Mouse (Mus musculus) liver, postnatal 0 days (tissue): Measurements from ENCODE around the gene Trpc4ap. TPM values are rescaled to one million over a fixed set of nuclear protein-coding genes. Genes with fewer than 3 reads are reported as not detected.

ENCODE experiments used
- ATAC-seq: fragments of 200-750 bp; cut with Nextera tagmentation; 2 replicates; pipeline ENCODE4 v1.8.0; 2017; ENCODE audit warnings: mild to moderate bottlenecking, moderate library complexity
- DNase-seq: peaks from one replicate; pipeline ENCODE4 v3.0.0-alpha.2; 2016
- H3K27ac ChIP-seq: fragments of 300-500 bp; sonication (generic); 2 replicates; pipeline ENCODE4 v1.5.1; 2014; ENCODE audit warnings: antibody characterized with exemption, moderate library complexity, mild to moderate bottlenecking, low read depth
- H3K27me3 ChIP-seq: fragments of 300-500 bp; sonication (generic); 2 replicates; pipeline ENCODE4 v1.6.1; 2014; ENCODE audit warnings: low read length, control low read depth, mixed read lengths; ENCODE audit not compliant: insufficient read depth
- H3K36me3 ChIP-seq: fragments of 300-500 bp; sonication (generic); replicated peaks from 2 replicates; pipeline ENCODE4 v1.6.1; 2014; ENCODE audit warnings: mild to moderate bottlenecking, control low read depth, low read length, moderate library complexity, mixed read lengths; ENCODE audit not compliant: insufficient read depth
- H3K4me1 ChIP-seq: fragments of 300-500 bp; sonication (generic); 2 replicates; pipeline ENCODE4 v1.6.1; 2014; ENCODE audit warnings: antibody characterized with exemption, mild to moderate bottlenecking, control low read depth; ENCODE audit not compliant: insufficient read depth
- H3K4me2 ChIP-seq: fragments of 300-500 bp; sonication (generic); 2 replicates; pipeline ENCODE4 v1.6.1; 2014; ENCODE audit warnings: low read depth, mild to moderate bottlenecking, low read length, moderate library complexity, mixed read lengths
- H3K4me3 ChIP-seq: fragments of 300-500 bp; sonication (generic); 2 replicates; pipeline ENCODE4 v1.5.1; 2014; ENCODE audit warnings: low read depth, low read length
- H3K9ac ChIP-seq: fragments of 300-500 bp; sonication (generic); replicated peaks from 2 replicates; pipeline ENCODE4 v1.6.1; 2014; ENCODE audit warnings: mild to moderate bottlenecking, moderate library complexity
- H3K9me3 ChIP-seq: fragments of 300-500 bp; sonication (generic); 2 replicates; pipeline ENCODE4 v1.6.1; 2016; ENCODE audit warnings: mild to moderate bottlenecking, control low read depth, low read length, mixed read lengths
- CTCF ChIP-seq: sonication (generic); IDR thresholded peaks from 2 replicates; pipeline ENCODE4 v1.5.1; 2016; ENCODE audit warnings: antibody characterized with exemption, low read depth
- EP300 ChIP-seq: IDR thresholded peaks from 2 replicates; pipeline ENCODE4 v1.6.1; 2016; ENCODE audit warnings: antibody characterized with exemption, low read depth, mild to moderate bottlenecking
- WGBS: fragments of 180-500 bp; shearing (Covaris S2); extraction: QIAGEN DNeasy Blood & Tissue Kit; methylation state at CpG from one replicate; pipeline ENCODE4 v1.1.7; 2014; ENCODE audit not compliant: insufficient replicate concordance; 5-methylcytosine and 5-hydroxymethylcytosine counted together
- polyA plus RNA-seq: library from polyadenylated mRNA; unstranded; fragments of >200 nt; fragmentation: Nextera tagmentation; extraction: Ambion mirVana; gene quantifications from 2 replicates; pipeline ENCODE4 v1.2.1, GENCODE M21; 2015

Gene Trpc4ap
- polyA plus RNA-seq, 1 experiment from 2014 or later: 43.2 TPM

DNA sequence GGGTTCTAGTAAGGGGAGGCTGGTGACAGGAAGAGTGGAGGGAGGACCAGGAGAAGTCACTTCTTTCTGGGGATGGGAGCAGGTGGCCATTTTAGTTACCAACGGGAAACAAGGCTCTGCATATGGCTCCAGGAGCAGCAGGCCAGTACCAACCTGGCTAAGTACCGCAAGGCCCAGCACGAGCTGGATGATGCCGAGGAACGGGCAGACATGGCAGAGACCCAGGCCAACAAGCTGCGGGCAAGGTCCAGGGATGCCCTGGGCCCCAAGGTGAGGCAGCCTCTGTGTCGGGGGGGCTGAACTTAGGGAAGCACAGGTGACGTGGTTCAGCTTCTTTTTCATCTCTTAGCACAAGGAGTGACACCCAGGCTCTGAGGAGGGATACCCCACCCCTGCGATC is 58.5 kb downstream of the Trpc4ap start:
- Histone ChIP-seq H3K27ac (no peak overlapping the region), H3K9me3 (no peaks in the 10 kb centered on the region), H3K9ac (no peak overlapping the region), H3K4me3 (no peak overlapping the region), H3K27me3 (peaks cover 26% of the 10 kb centered on the region), H3K36me3 (peaks cover 38% of the 10 kb centered on the region), H3K4me1 (peaks cover 18% of the 10 kb centered on the region), H3K4me2 (no peak overlapping the region)
- no peak for ATAC-seq
- no peak for TF ChIP-seq CTCF
- TF ChIP-seq EP300: no peak
- WGBS: 77% methylated on average over 9 of the region's 9 CpGs
- no peak for DNase-seq

DNA sequence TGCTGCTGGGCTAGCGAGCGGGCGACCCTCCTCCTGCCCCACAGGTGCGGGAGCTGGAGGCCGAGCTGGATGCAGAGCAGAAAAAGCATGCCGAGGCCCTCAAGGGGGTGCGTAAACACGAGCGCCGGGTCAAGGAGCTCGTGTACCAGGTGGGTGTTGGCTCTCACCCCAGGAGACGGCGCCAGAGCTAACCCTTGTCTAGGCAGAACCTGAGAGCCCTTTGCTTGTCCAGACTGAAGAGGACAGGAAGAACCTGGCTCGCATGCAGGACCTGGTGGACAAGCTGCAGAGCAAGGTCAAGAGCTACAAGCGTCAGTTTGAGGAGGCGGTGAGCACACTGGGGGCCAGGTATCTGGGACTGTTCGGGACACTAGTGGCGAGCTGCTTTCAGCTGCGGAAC is 59.1 kb downstream of the Trpc4ap start:
- ATAC-seq (no peak), DNase-seq (no peak)
- Histone ChIP-seq H3K27me3 (peaks cover 32% of the 10 kb centered on the region), H3K36me3 (peaks cover 38% of the 10 kb centered on the region), H3K9ac (no peak overlapping the region), H3K27ac (no peak overlapping the region), H3K4me2 (no peak overlapping the region), H3K9me3 (no peaks in the 10 kb centered on the region), H3K4me1 (peaks cover 16% of the 10 kb centered on the region), H3K4me3 (no peak overlapping the region)
- WGBS: 76% methylated on average over 19 of the region's 19 CpGs
- no peak for TF ChIP-seq EP300
- no peak for TF ChIP-seq CTCF

DNA sequence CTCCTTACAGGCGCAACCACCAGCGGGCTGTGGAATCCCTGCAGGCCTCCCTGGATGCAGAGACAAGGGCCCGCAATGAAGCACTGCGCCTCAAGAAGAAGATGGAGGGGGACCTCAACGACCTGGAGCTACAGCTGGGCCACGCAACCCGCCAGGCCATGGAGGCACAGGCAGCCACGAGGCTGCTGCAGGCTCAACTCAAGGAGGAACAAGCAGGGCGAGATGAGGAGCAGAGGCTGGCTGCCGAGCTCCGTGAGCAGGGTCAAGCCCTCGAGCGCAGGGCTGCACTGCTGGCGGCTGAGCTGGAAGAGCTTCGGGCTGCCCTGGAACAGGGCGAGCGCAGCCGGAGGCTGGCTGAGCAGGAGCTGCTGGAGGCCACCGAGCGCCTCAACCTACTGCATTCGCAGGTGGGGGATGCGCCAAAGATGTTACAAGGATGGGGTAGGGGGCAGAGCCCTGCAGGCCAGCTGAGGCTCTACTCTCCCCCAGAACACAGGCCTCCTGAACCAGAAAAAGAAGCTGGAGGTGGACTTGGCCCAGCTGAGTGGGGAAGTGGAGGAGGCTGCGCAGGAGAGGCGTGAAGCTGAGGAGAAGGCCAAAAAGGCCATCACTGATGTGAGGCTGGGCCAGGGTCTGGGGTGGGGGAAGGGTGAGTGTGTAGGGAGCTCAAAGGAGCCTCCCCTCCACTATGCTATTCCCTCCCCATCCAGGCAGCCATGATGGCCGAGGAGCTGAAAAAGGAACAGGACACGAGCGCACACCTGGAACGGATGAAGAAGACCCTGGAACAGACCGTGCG is 59.8 kb downstream of the Trpc4ap start:
- ATAC-seq (no peak), DNase-seq (no peak)
- Histone ChIP-seq H3K4me2 (no peak overlapping the region), H3K27me3 (peaks cover 38% of the 10 kb centered on the region), H3K9me3 (no peaks in the 10 kb centered on the region), H3K36me3 (peaks cover 36% of the 10 kb centered on the region), H3K27ac (no peak overlapping the region), H3K4me3 (no peak overlapping the region), H3K4me1 (peaks cover 9% of the 10 kb centered on the region), H3K9ac (no peak overlapping the region)
- TF ChIP-seq EP300 (no peak), CTCF (no peak)
- 78% methylated on average over 30 of the region's 30 CpGs for WGBS

DNA sequence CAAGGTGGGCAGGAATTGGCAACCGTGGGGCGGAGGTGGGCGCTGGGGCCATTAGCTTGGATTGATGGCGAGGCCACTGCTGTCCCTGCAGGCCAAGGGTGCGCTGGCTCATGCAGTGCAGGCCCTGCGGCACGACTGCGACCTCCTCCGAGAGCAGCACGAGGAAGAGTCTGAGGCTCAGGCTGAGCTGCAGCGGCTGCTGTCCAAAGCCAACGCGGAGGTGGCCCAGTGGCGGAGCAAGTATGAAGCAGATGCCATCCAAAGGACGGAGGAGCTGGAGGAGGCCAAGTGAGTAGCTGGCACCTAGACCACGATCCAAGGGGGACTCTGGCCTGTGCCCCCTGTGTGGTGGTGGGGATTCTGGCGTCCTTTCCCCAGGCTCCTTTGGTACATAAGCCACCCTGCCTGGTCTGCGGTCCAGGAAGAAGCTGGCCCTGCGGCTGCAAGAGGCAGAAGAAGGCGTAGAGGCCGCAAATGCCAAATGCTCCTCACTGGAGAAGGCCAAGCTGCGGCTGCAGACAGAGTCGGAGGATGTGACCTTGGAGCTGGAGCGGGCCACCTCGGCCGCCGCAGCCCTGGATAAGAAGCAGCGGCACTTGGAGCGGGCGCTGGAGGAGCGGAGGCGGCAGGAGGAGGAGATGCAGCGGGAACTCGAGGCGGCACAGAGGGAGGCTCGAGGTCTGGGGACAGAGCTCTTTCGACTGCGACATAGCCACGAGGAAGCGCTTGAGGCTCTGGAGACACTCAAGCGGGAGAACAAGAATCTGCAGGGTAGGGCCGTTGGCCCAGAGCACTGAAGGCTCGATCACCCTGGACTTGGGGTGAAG is 61.4 kb downstream of the Trpc4ap start:
- WGBS: 29% methylated on average over 43 of the region's 43 CpGs

DNA sequence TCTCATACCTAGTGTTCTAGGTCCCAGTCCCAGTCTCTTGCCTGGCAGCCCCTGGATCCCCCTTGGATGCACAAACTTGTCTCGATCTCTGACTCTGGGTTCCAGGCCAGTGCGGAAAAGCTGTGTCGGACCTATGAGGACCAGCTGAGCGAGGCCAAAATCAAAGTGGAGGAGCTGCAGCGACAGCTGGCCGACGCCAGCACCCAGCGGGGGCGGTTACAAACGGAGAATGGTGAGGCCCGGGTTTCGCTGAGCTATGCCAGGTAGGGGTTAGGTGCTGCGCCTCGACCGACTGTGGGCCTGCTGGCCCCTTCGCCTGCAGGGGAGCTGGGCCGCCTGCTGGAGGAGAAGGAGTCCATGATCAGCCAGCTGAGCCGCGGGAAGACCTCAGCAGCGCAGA is 62.0 kb downstream of the Trpc4ap start:
- DNase-seq (no peak), ATAC-seq (no peak)
- Histone ChIP-seq H3K9me3 (no peaks in the 10 kb centered on the region), H3K4me1 (peaks cover 9% of the 10 kb centered on the region), H3K9ac (no peak overlapping the region), H3K27me3 (peaks cover 41% of the 10 kb centered on the region), H3K36me3 (peaks cover 18% of the 10 kb centered on the region), H3K4me2 (no peak overlapping the region), H3K4me3 (no peak overlapping the region), H3K27ac (no peak overlapping the region)
- TF ChIP-seq EP300 (no peak), CTCF (no peak)
- 35% methylated on average over 20 of the region's 20 CpGs for WGBS

More for the DNA sequence above, 61.4 kb downstream of the Trpc4ap start:
- TF ChIP-seq CTCF (no peak), EP300 (no peak)
- H3K9ac ChIP-seq: no peak overlapping the region
- no peak overlapping the region for H3K27ac ChIP-seq
- H3K36me3 ChIP-seq: peaks cover 24% of the 10 kb centered on the region
- DNase-seq (peak; percentile 20), ATAC-seq (no peak)
- peaks cover 40% of the 10 kb centered on the region for H3K27me3 ChIP-seq
- no peaks in the 10 kb centered on the region for H3K9me3 ChIP-seq
- no peak overlapping the region for H3K4me3 ChIP-seq
- no peak overlapping the region for H3K4me2 ChIP-seq
- peaks cover 9% of the 10 kb centered on the region for H3K4me1 ChIP-seq

DNA sequence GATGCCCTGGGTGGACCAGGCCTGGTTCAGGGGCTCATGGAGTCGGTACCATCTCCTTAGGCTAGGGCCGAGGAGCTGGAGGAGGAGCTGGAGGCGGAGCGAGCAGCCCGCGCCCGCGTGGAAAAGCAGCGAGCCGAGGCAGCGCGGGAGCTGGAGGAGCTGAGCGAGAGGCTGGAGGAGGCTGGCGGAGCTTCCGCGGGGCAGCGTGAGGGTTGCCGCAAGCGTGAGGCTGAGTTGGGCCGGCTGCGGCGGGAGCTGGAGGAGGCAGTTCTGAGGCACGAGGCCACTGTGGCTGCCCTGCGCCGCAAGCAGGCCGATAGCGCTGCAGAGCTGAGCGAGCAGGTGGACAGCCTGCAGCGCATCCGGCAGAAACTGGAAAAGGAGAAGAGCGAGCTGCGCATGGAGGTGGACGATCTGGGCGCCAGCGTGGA is 62.9 kb downstream of the Trpc4ap start:
- H3K4me2 ChIP-seq: peak overlapping the region; percentile 64
- no peak for TF ChIP-seq CTCF
- TF ChIP-seq EP300: no peak
- H3K27ac ChIP-seq: no peak overlapping the region
- ATAC-seq: peak; percentile 17; the same call in 1 of the 2 replicates
- H3K4me3 ChIP-seq: peak overlapping the region; percentile 36
- 2% methylated on average over 32 of the region's 35 CpGs for WGBS
- peaks cover 9% of the 10 kb centered on the region for H3K36me3 ChIP-seq
- peaks cover 9% of the 10 kb centered on the region for H3K4me1 ChIP-seq
- H3K27me3 ChIP-seq: peaks cover 45% of the 10 kb centered on the region
- 0 out of 2 replicates have a peak overlapping the region, but pooled peaks have one; percentile 16 for H3K9ac ChIP-seq
- H3K9me3 ChIP-seq: no peaks in the 10 kb centered on the region
- DNase-seq: peak; percentile 43
